Mouse (Mus musculus) layer of hippocampus, adult 2 months (tissue): ENCODE results near the gene Gm20855. TPM values are rescaled to one million over a fixed set of nuclear protein-coding genes. Genes with fewer than 3 reads are reported as not detected.
"Not testable (repeated sequence)": the region's sequence is repeated elsewhere in the genome, so short reads cannot be mapped to it uniquely, and the experiment has no call there.

ENCODE experiments used
- DNase-seq, 2 experiments: peaks; one replicate each; pipeline ENCODE4 v3.0.0; 2022; ENCODE audit warnings: low spot score in 2 of 2
- H3K27ac ChIP-seq: fragments of 200-600 bp; 2 replicates; pipeline ENCODE4 v1.8.1; 2022
- H3K4me3 ChIP-seq: fragments of 200-600 bp; 2 replicates; pipeline ENCODE4 v1.8.1; 2022; ENCODE audit warnings: mild to moderate bottlenecking
- long read RNA-seq, 2 experiments: library from polyadenylated mRNA; stranded (forward); transcript quantifications; one replicate each; pipeline ENCODE4 v2.0.0; 2021; ENCODE audit warnings: borderline mapping rate in 2 of 2
- total RNA-seq, 2 experiments: library from RNA; stranded (reverse); gene quantifications; 2 replicates each; pipeline ENCODE4 v1.2.3; 2021

Gm20855 gene
- not detected for total RNA-seq
- long read RNA-seq, experiment 1, result 0 reads
- long read RNA-seq, experiment 2, result 0 reads

DNA sequence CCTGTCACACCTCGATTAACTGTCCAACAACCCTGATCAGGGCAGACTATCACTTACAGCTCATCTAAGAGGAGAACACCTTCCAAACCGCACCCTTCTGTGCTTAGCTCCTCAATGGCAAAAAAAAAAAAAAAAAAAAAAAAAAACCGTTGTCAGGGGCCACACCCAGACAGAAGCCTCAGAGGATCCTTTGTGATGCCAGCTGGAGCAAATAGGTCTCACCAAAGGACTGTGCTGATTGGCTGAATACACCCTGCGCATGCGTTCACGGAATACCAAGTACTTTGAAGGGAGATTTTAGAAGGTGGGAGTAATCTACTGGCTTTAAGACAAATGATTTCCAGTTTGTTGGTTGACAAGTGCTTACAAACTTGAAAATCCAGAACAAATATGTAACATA, at the start of gene Gm20855:
Gm20855 (minus strand) TSS at position 101 of the 400 bp plus-strand sequence.
- not testable (repeated sequence) for DNase-seq, H3K27ac ChIP-seq, H3K4me3 ChIP-seq
